Mouse (Mus musculus): Measurements from ENCODE around the gene Wdr76. TPM values are rescaled to one million over a fixed set of nuclear protein-coding genes. Genes with fewer than 3 reads are reported as not detected.

Gene Wdr76
- polyA plus RNA-seq (2012; fragmentation: generic; extraction: Trizol): 1 to 10 TPM in 1 of 2 experiments, under 1 TPM in 1; 0.37 to 1.7 TPM

GRCm38 (mm10) chr2:121505942-121506882 lies at the start of gene Wdr76, which contains the start of gene Mfap1a:
Gene Wdr76 (plus strand): TSS chr2:121506723.
Gene Mfap1a (minus strand): TSS chr2:121506665.

GRCm38 (mm10) chr2:121473301-121474179 lies 33.0 kb upstream of the Wdr76 start, which contains the start of gene Mfap1b:
Gene Mfap1b (minus strand): TSS chr2:121474067.

Other genes with a start within 250 kb of the Wdr76 start
- 10 to 100 TPM in 1 of 2 experiments, 1 to 10 TPM in 1; 1.9 to 16.1 TPM for gene Trp53bp1, start 235.3 kb upstream of the Wdr76 start, polyA plus RNA-seq (2012; fragmentation: generic; extraction: Trizol)
- 10 to 100 TPM in 1 of 2 experiments, 1 to 10 TPM in 1; 9.6 to 20.3 TPM for gene Map1a, start 217.1 kb upstream of the Wdr76 start, polyA plus RNA-seq (2012; fragmentation: generic; extraction: Trizol)
- 1 to 10 TPM; 1.7 to 5.2 TPM for gene Ppip5k1, start 151.3 kb upstream of the Wdr76 start, polyA plus RNA-seq (2012; fragmentation: generic; extraction: Trizol)
- under 1 TPM; 0.33 to 0.79 TPM for gene Ckmt1, start 149.0 kb upstream of the Wdr76 start, polyA plus RNA-seq (2012; fragmentation: generic; extraction: Trizol)
- gene Strc, start 119.6 kb upstream of the Wdr76 start, polyA plus RNA-seq (2012; fragmentation: generic; extraction: Trizol): not detected
- gene Pdia3, start 92.9 kb upstream of the Wdr76 start, polyA plus RNA-seq (2012; fragmentation: generic; extraction: Trizol): 100 to 1,000 TPM in 1 of 2 experiments, 10 to 100 TPM in 1; 29.7 to 200 TPM
- gene Catsper2, start 92.9 kb upstream of the Wdr76 start, polyA plus RNA-seq (2012; fragmentation: generic; extraction: Trizol): 1 to 10 TPM in 1 of 2 experiments, under 1 TPM in 1; 0.56 to 2.3 TPM
- under 1 TPM in 1 of 2 experiments, not detected in 1; 0.14 TPM for gene Ell3, start 62.4 kb upstream of the Wdr76 start, polyA plus RNA-seq (2012; fragmentation: generic; extraction: Trizol)
- 1,000 to 10,000 TPM in 1 of 2 experiments, 100 to 1,000 TPM in 1; 627 to 1,090 TPM for gene Serf2, start 57.5 kb upstream of the Wdr76 start, polyA plus RNA-seq (2012; fragmentation: generic; extraction: Trizol)
- 10 to 100 TPM; 12.1 to 14.8 TPM for gene Hypk, start 53.4 kb upstream of the Wdr76 start, polyA plus RNA-seq (2012; fragmentation: generic; extraction: Trizol)
- gene Serinc4, start 49.9 kb upstream of the Wdr76 start, polyA plus RNA-seq (2012; fragmentation: generic; extraction: Trizol): under 1 TPM in 1 of 2 experiments, not detected in 1; 0.55 TPM
- gene Mfap1b, start 32.7 kb upstream of the Wdr76 start, polyA plus RNA-seq (2012; fragmentation: generic; extraction: Trizol): 10 to 100 TPM in 1 of 2 experiments, 1 to 10 TPM in 1; 1.0 to 11.0 TPM
- gene Mfap1a, start 58 bp upstream of the Wdr76 start, polyA plus RNA-seq (2012; fragmentation: generic; extraction: Trizol): 1 to 10 TPM in 1 of 2 experiments, under 1 TPM in 1; 0.75 to 9.4 TPM

Data from C3H10T1/2 (cell line).